Mouse (Mus musculus): ENCODE results near the gene Eef1akmt3. TPM values are rescaled to one million over a fixed set of nuclear protein-coding genes. Genes with fewer than 3 reads are reported as not detected.
A peak's percentile ranks its signal among the peaks of the same experiment; 100 is the strongest.

The Eef1akmt3 gene
- polyA plus RNA-seq, 2 experiments = 0.04 to 0.09 TPM

GRCm38 (mm10) chr10:127050119-127050474, 8.8 kb upstream of the Eef1akmt3 start:
- Histone ChIP-seq H3K36me3 (replicated peaks; ENCODE audit: control insufficient read depth, insufficient read depth, low read depth) (no peaks in the 10 kb centered on the region), H3K4me3 (ENCODE audit: insufficient read depth in 1 of 2, low read depth in 2 of 2, low read length in 2 of 2) (no peak overlapping the region), H3K9ac (replicated peaks) (no peak overlapping the region), H3K27me3 (ENCODE audit: control insufficient read depth, insufficient read depth, low read length) (peaks cover 49% of the 10 kb centered on the region), H3K27ac (no peak overlapping the region), H3K4me1 (replicated peaks; ENCODE audit: control insufficient read depth in 2 of 2, insufficient read depth in 2 of 2, low read length in 1 of 2) (no peaks in the 10 kb centered on the region), H3K4me2 (ENCODE audit: low read depth) (no peak overlapping the region), H3K9me3 (ENCODE audit: control insufficient read depth, low read length) (no peaks in the 10 kb centered on the region)
- DNase-seq (ENCODE audit: low read depth in 3 of 3, low spot score in 3 of 3) (no peak), ATAC-seq (ENCODE audit: insufficient read depth) (no peak)
- 9% methylated on average over 10 of the region's 10 CpGs for WGBS (ENCODE audit: insufficient replicate concordance)
- TF ChIP-seq EP300 (IDR thresholded peaks at IDR 0.05; ENCODE audit: low read depth) = no peak
- TF ChIP-seq CTCF (IDR thresholded peaks at IDR 0.05; ENCODE audit: low read depth) = no peak

GRCm38 (mm10) chr10:127049395-127050118, 8.2 kb upstream of the Eef1akmt3 start:
- no peaks in the 10 kb centered on the region for H3K4me1 ChIP-seq (replicated peaks; ENCODE audit: control insufficient read depth in 2 of 2, insufficient read depth in 2 of 2, low read length in 1 of 2)
- H3K4me3 ChIP-seq (ENCODE audit: insufficient read depth in 1 of 2, low read depth in 2 of 2, low read length in 2 of 2) = no peak overlapping the region
- H3K4me2 ChIP-seq (ENCODE audit: low read depth) = peak overlapping the region; percentile 22; the same call in 1 of the 2 replicates
- H3K36me3 ChIP-seq (replicated peaks; ENCODE audit: control insufficient read depth, insufficient read depth, low read depth) = no peaks in the 10 kb centered on the region; the same call in 1 of the 2 replicates
- TF ChIP-seq CTCF (IDR thresholded peaks at IDR 0.05; ENCODE audit: low read depth) (peak; percentile 54), EP300 (IDR thresholded peaks at IDR 0.05; ENCODE audit: low read depth) (no peak)
- H3K27me3 ChIP-seq (ENCODE audit: control insufficient read depth, insufficient read depth, low read length) = peaks cover 49% of the 10 kb centered on the region
- no peak overlapping the region for H3K27ac ChIP-seq
- no peaks in the 10 kb centered on the region for H3K9me3 ChIP-seq (ENCODE audit: control insufficient read depth, low read length)
- DNase-seq (ENCODE audit: low read depth in 3 of 3, low spot score in 3 of 3) (no peak), ATAC-seq (ENCODE audit: insufficient read depth) (no peak)
- no peak overlapping the region for H3K9ac ChIP-seq (replicated peaks)
- 4% methylated on average over 29 of the region's 29 CpGs for WGBS (ENCODE audit: insufficient replicate concordance)

- Histone ChIP-seq H3K27me3 (ENCODE audit: control insufficient read depth, insufficient read depth, low read length) (peaks cover 49% of the 10 kb centered on the region), H3K4me3 (ENCODE audit: insufficient read depth in 1 of 2, low read depth in 2 of 2, low read length in 2 of 2) (no peak overlapping the region), H3K9ac (replicated peaks) (no peak overlapping the region)
Measured at GRCm38 (mm10) chr10:127048608-127049394, 7.5 kb upstream of the Eef1akmt3 start.

GRCm38 (mm10) chr10:127047954-127048353, 6.6 kb upstream of the Eef1akmt3 start, which contains the start of gene Cyp27b1:
TSS of gene Cyp27b1 (plus strand) at chr10:127048250.
- ATAC-seq (ENCODE audit: insufficient read depth) = no peak
- no peak within 1 kb of the TSS for H3K4me2 ChIP-seq (ENCODE audit: low read depth)
- H3K9me3 ChIP-seq (ENCODE audit: control insufficient read depth, low read length) = no peaks in the 10 kb centered on the region
- peaks cover 0 to under 1% of the 10 kb centered on the region in 2 experiments; a peak in 1 of 4 replicates for H3K4me1 ChIP-seq (replicated peaks; ENCODE audit: control insufficient read depth in 2 of 2, insufficient read depth in 2 of 2, low read length in 1 of 2)
- H3K36me3 ChIP-seq (replicated peaks; ENCODE audit: control insufficient read depth, insufficient read depth, low read depth) = no peaks in the 10 kb centered on the region; the same call in 1 of the 2 replicates
- 30% methylated on average over 5 of the region's 5 CpGs for WGBS (ENCODE audit: insufficient replicate concordance)
- H3K4me3 ChIP-seq (ENCODE audit: insufficient read depth in 1 of 2, low read depth in 2 of 2, low read length in 2 of 2) = no peak within 1 kb of the TSS
- no peak within 1 kb of the TSS for H3K27ac ChIP-seq
- TF ChIP-seq EP300 (IDR thresholded peaks at IDR 0.05; ENCODE audit: low read depth) (no peak), CTCF (IDR thresholded peaks at IDR 0.05; ENCODE audit: low read depth) (no peak)
- DNase-seq (ENCODE audit: low read depth in 3 of 3, low spot score in 3 of 3) = no peak
- peaks cover 49% of the 10 kb centered on the region for H3K27me3 ChIP-seq (ENCODE audit: control insufficient read depth, insufficient read depth, low read length)
- H3K9ac ChIP-seq (replicated peaks) = no peak within 1 kb of the TSS

More at GRCm38 (mm10) chr10:127048608-127049394, 7.5 kb upstream of the Eef1akmt3 start:
- no peaks in the 10 kb centered on the region; the same call in 1 of the 2 replicates for H3K36me3 ChIP-seq (replicated peaks; ENCODE audit: control insufficient read depth, insufficient read depth, low read depth)
- H3K4me1 ChIP-seq (replicated peaks; ENCODE audit: control insufficient read depth in 2 of 2, insufficient read depth in 2 of 2, low read length in 1 of 2) = no peaks in the 10 kb centered on the region
- WGBS (ENCODE audit: insufficient replicate concordance) = 5% methylated on average over 35 of the region's 35 CpGs
- no peak overlapping the region for H3K4me2 ChIP-seq (ENCODE audit: low read depth)
- H3K9me3 ChIP-seq (ENCODE audit: control insufficient read depth, low read length) = no peaks in the 10 kb centered on the region
- TF ChIP-seq EP300 (IDR thresholded peaks at IDR 0.05; ENCODE audit: low read depth) = no peak
- TF ChIP-seq CTCF (IDR thresholded peaks at IDR 0.05; ENCODE audit: low read depth) = no peak
- no peak overlapping the region for H3K27ac ChIP-seq
- ATAC-seq (ENCODE audit: insufficient read depth) (no peak), DNase-seq (ENCODE audit: low read depth in 3 of 3, low spot score in 3 of 3) (no peak)

GRCm38 (mm10) chr10:127043187-127043586, 1.9 kb upstream of the Eef1akmt3 start:
- WGBS (ENCODE audit: insufficient replicate concordance) = 83% methylated on average over 6 of the region's 6 CpGs
- Histone ChIP-seq H3K36me3 (replicated peaks; ENCODE audit: control insufficient read depth, insufficient read depth, low read depth) (no peaks in the 10 kb centered on the region; the same call in 1 of the 2 replicates), H3K4me2 (ENCODE audit: low read depth) (no peak overlapping the region), H3K27me3 (ENCODE audit: control insufficient read depth, insufficient read depth, low read length) (peaks cover 26% of the 10 kb centered on the region), H3K9me3 (ENCODE audit: control insufficient read depth, low read length) (no peaks in the 10 kb centered on the region), H3K4me3 (ENCODE audit: insufficient read depth in 1 of 2, low read depth in 2 of 2, low read length in 2 of 2) (no peak overlapping the region), H3K9ac (replicated peaks) (no peak overlapping the region), H3K27ac (no peak overlapping the region), H3K4me1 (replicated peaks; ENCODE audit: control insufficient read depth in 2 of 2, insufficient read depth in 2 of 2, low read length in 1 of 2) (peaks cover 0 to 7% of the 10 kb centered on the region in 2 experiments; a peak in 3 of 4 replicates)
- TF ChIP-seq EP300 (IDR thresholded peaks at IDR 0.05; ENCODE audit: low read depth) (no peak), CTCF (IDR thresholded peaks at IDR 0.05; ENCODE audit: low read depth) (no peak)
- no peak for DNase-seq (ENCODE audit: low read depth in 3 of 3, low spot score in 3 of 3)
- no peak for ATAC-seq (ENCODE audit: insufficient read depth)

All from liver, embryonic 14.5 days (tissue).